Mouse (Mus musculus): ENCODE data around the gene Omt2b.

DNA sequence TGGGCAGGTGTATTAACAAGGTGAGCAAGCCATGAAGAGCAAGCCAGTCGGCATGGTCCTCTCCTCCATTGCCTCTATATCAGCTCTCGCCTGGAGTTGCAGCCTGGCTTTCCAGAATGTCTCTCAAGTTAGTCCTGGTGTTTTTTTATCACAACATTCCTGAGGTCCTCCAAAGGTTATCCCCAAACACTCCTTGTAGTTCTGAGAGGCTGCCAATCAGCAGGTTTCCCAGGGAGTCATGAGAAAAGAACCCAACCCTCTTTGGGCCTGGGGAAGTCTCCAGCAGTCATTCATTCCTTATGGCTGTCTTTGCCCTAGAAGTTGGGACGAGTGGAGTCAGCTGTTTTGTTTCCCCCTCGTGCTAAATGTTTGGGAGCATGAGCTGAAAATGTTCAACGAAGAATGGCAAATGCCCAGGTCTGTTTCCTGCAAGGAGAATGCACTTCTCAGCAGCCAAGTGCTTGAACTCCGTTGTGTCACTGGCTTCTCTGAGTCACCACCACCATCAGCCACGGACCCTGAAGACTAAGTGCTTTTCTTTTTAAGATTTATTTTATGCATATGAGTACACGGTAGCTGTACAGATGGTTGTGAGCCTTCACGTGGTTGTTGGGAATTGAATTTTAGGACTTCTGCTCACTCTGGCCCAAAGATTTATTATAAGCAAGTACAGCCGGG is 45.6 kb downstream of the Omt2b start:
- TF ChIP-seq CTCF (IDR thresholded peaks at IDR 0.05; ENCODE audit: low read depth) (no peak), EP300 (IDR thresholded peaks at IDR 0.05; ENCODE audit: low read depth) (no peak)
